Comparison of ENCODE assay signal across 18 mouse cellular contexts in genomic region chr2:110073023-110073422, GRCm38 (mm10).
"Had no signal": no experiment of that assay in that cellular context is flagged by ENCODE, and none has a peak within 500 bp of the region (broad histone marks: within the 10 kb centered on the region; RNA-seq: fewer than 3 reads in every experiment).

No protein-coding gene starts in this region.

- DNase-seq: kidney, adult 2 months; kidney, postnatal 10 days; kidney, postnatal 36 days; layer of hippocampus, postnatal 36 days; liver, embryonic 13.5 days; lung, adult 2 months; right cerebral cortex, adult 18-20 months; right cerebral cortex, postnatal 14 days; right cerebral cortex, postnatal 4 days; thymus, postnatal 25 days had no signal

- H3K4me3 ChIP-seq: kidney, embryonic 15.5 days; layer of hippocampus, adult 2 months; left cerebral cortex, adult 2 months; liver, embryonic 13.5 days; midbrain, embryonic 12.5 days; midbrain, embryonic 15.5 days; neural tube, embryonic 12.5 days; neural tube, embryonic 15.5 days had no signal

- H3K27ac ChIP-seq: kidney, embryonic 15.5 days; layer of hippocampus, adult 2 months; left cerebral cortex, adult 2 months; liver, embryonic 13.5 days; macrophage; midbrain, embryonic 12.5 days; midbrain, embryonic 15.5 days; neural tube, embryonic 12.5 days; neural tube, embryonic 15.5 days had no signal

- ATAC-seq: midbrain, embryonic 15.5 days had no signal

- H3K4me1 ChIP-seq: midbrain, embryonic 12.5 days; midbrain, embryonic 15.5 days; neural tube, embryonic 12.5 days; neural tube, embryonic 15.5 days had no signal

- H3K9ac ChIP-seq: kidney, embryonic 15.5 days; liver, embryonic 13.5 days; midbrain, embryonic 12.5 days; midbrain, embryonic 15.5 days; neural tube, embryonic 12.5 days; neural tube, embryonic 15.5 days had no signal

- H3K4me2 ChIP-seq: kidney, embryonic 15.5 days; liver, embryonic 13.5 days; midbrain, embryonic 12.5 days; midbrain, embryonic 15.5 days; neural tube, embryonic 12.5 days; neural tube, embryonic 15.5 days had no signal

- H3K27me3 ChIP-seq: kidney, embryonic 15.5 days; liver, embryonic 13.5 days; midbrain, embryonic 12.5 days; midbrain, embryonic 15.5 days; neural tube, embryonic 12.5 days; neural tube, embryonic 15.5 days had no signal

- H3K9me3 ChIP-seq: kidney, embryonic 15.5 days; liver, embryonic 13.5 days; midbrain, embryonic 12.5 days; midbrain, embryonic 15.5 days; neural tube, embryonic 12.5 days; neural tube, embryonic 15.5 days had no signal

- H3K36me3 ChIP-seq: kidney, embryonic 15.5 days; liver, embryonic 13.5 days; midbrain, embryonic 12.5 days; midbrain, embryonic 15.5 days; neural tube, embryonic 12.5 days; neural tube, embryonic 15.5 days had no signal
